Mouse (Mus musculus): ENCODE results near the gene Hs3st3b1. TPM values are rescaled to one million over a fixed set of nuclear protein-coding genes. Genes with fewer than 3 reads are reported as not detected.

Hs3st3b1 gene
- polyA plus RNA-seq, 1 experiment from 2014 or later: 16.6 TPM

- Histone ChIP-seq H3K4me2 (no peak overlapping the region), H3K27ac (no peak overlapping the region), H3K9ac (no peak overlapping the region), H3K36me3 (no peaks in the 10 kb centered on the region), H3K4me1 (no peaks in the 10 kb centered on the region), H3K27me3 (peaks cover 24% of the 10 kb centered on the region), H3K4me3 (no peak overlapping the region), H3K9me3 (no peaks in the 10 kb centered on the region)
- 46% methylated on average over 1 of the region's 1 CpGs for WGBS
- ATAC-seq (ENCODE audit: insufficient number of reproducible peaks, low FRiP score, low TSS enrichment, low read depth): no peak
Observed at GRCm38 (mm10) chr11:63862746-63863145, 59.3 kb downstream of the Hs3st3b1 start.

- peaks cover 24% of the 10 kb centered on the region for H3K27me3 ChIP-seq
- H3K36me3 ChIP-seq: no peaks in the 10 kb centered on the region
- no peak overlapping the region for H3K27ac ChIP-seq
- H3K9me3 ChIP-seq: no peaks in the 10 kb centered on the region
- no peaks in the 10 kb centered on the region for H3K4me1 ChIP-seq
- H3K4me2 ChIP-seq: no peak overlapping the region
- no peak overlapping the region for H3K4me3 ChIP-seq
- H3K9ac ChIP-seq: no peak overlapping the region
- ATAC-seq (ENCODE audit: insufficient number of reproducible peaks, low FRiP score, low TSS enrichment, low read depth): no peak
- 77% methylated on average over 1 of the region's 1 CpGs for WGBS
Observed at GRCm38 (mm10) chr11:63861982-63862381, 60.1 kb downstream of the Hs3st3b1 start.

GRCm38 (mm10) chr11:63851041-63851730 lies 70.9 kb downstream of the Hs3st3b1 start:
- Histone ChIP-seq H3K4me1 (peaks cover 8% of the 10 kb centered on the region), H3K27ac (no peak overlapping the region), H3K27me3 (0 out of 2 replicates have a peak, but pooled peaks cover 6% of the 10 kb centered on the region), H3K9me3 (no peaks in the 10 kb centered on the region), H3K4me3 (no peak overlapping the region), H3K9ac (no peak overlapping the region), H3K36me3 (no peaks in the 10 kb centered on the region), H3K4me2 (no peak overlapping the region)
- no peak for ATAC-seq (ENCODE audit: insufficient number of reproducible peaks, low FRiP score, low TSS enrichment, low read depth)
- WGBS: 70% methylated on average over 6 of the region's 6 CpGs

DNA sequence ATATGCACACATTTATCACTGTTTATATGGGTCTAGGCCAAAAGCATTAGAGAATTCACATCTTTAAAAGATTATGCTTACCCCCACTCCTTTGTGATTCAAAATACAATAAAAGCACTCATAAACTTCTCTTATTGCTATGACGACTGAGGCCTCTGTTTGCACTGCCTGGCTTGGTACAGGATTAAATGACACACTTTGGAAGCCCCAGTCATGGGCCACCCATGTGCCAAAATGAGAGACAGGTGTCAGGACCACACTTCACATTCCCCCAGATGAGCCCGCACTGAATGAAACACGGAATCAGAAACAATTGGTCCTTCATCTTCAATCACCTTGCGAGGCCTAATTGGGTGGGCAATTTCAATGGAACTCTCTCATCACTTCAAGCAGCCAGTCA lies 71.8 kb downstream of the Hs3st3b1 start:
- no peak overlapping the region for H3K9ac ChIP-seq
- 0 out of 2 replicates have a peak, but pooled peaks cover 6% of the 10 kb centered on the region for H3K27me3 ChIP-seq
- ATAC-seq (ENCODE audit: insufficient number of reproducible peaks, low FRiP score, low TSS enrichment, low read depth): peak; percentile 14; the same call in 1 of the 2 replicates
- peaks cover 8% of the 10 kb centered on the region for H3K4me1 ChIP-seq
- no peak overlapping the region for H3K4me2 ChIP-seq
- H3K27ac ChIP-seq: no peak overlapping the region
- 36% methylated on average over 4 of the region's 4 CpGs for WGBS
- no peaks in the 10 kb centered on the region for H3K9me3 ChIP-seq
- H3K4me3 ChIP-seq: no peak overlapping the region
- H3K36me3 ChIP-seq: no peaks in the 10 kb centered on the region

- H3K9ac ChIP-seq: no peak overlapping the region
- no peak overlapping the region for H3K27ac ChIP-seq
- H3K4me3 ChIP-seq: no peak overlapping the region
- H3K4me1 ChIP-seq: peaks cover 8% of the 10 kb centered on the region
- no peaks in the 10 kb centered on the region for H3K9me3 ChIP-seq
- no peak for ATAC-seq (ENCODE audit: insufficient number of reproducible peaks, low FRiP score, low TSS enrichment, low read depth)
- no CpG with 5 or more reads among the region's 6 CpGs for WGBS
- H3K36me3 ChIP-seq: no peaks in the 10 kb centered on the region
- H3K4me2 ChIP-seq: no peak overlapping the region
- H3K27me3 ChIP-seq: 0 out of 2 replicates have a peak, but pooled peaks cover 4% of the 10 kb centered on the region
Observed at GRCm38 (mm10) chr11:63845379-63845778, 76.7 kb downstream of the Hs3st3b1 start.

GRCm38 (mm10) chr11:63844701-63845100 lies 77.4 kb downstream of the Hs3st3b1 start:
- 0 out of 2 replicates have a peak overlapping the region, but pooled peaks have one; percentile 22 for H3K27ac ChIP-seq
- H3K9ac ChIP-seq: no peak overlapping the region
- 0 out of 2 replicates have a peak, but pooled peaks cover 4% of the 10 kb centered on the region for H3K27me3 ChIP-seq
- no peaks in the 10 kb centered on the region for H3K36me3 ChIP-seq
- no peak overlapping the region for H3K4me2 ChIP-seq
- WGBS: 14% methylated on average over 8 of the region's 8 CpGs
- H3K9me3 ChIP-seq: no peaks in the 10 kb centered on the region
- H3K4me3 ChIP-seq: no peak overlapping the region
- peaks cover 7% of the 10 kb centered on the region; the same call in 1 of the 2 replicates for H3K4me1 ChIP-seq
- ATAC-seq (ENCODE audit: insufficient number of reproducible peaks, low FRiP score, low TSS enrichment, low read depth): no peak

- Histone ChIP-seq H3K27ac (no peak overlapping the region), H3K27me3 (0 out of 2 replicates have a peak, but pooled peaks cover 4% of the 10 kb centered on the region), H3K4me3 (no peak overlapping the region), H3K4me1 (peaks cover 3% of the 10 kb centered on the region; the same call in 1 of the 2 replicates), H3K4me2 (no peak overlapping the region), H3K36me3 (no peaks in the 10 kb centered on the region), H3K9me3 (no peaks in the 10 kb centered on the region), H3K9ac (no peak overlapping the region)
- 66% methylated on average over 13 of the region's 13 CpGs for WGBS
- ATAC-seq (ENCODE audit: insufficient number of reproducible peaks, low FRiP score, low TSS enrichment, low read depth): no peak
Observed at GRCm38 (mm10) chr11:63837526-63837925, 84.6 kb downstream of the Hs3st3b1 start.

Other genes starting within 250 kb of the Hs3st3b1 start
- 19.9 and 20.6 TPM in 2 replicates for gene Cox10, start 157.2 kb upstream of the Hs3st3b1 start, polyA plus RNA-seq (2015; fragmentation: Nextera tagmentation; extraction: Ambion mirVana)

Data from limb, embryonic 15.5 days (tissue).